Mouse (Mus musculus) myocyte (in vitro differentiated cells): ENCODE results near the gene Tcerg1l.

ENCODE experiments used
- CEBPB ChIP-seq: IDR thresholded peaks from 2 replicates; pipeline ENCODE4 v1.6.1; 2011; ENCODE audit warnings: mild to moderate bottlenecking, moderate library complexity; ENCODE audit not compliant: poor library complexity, insufficient read depth, severe bottlenecking
- E2F4 ChIP-seq: IDR thresholded peaks from one replicate; pipeline ENCODE4 v1.6.1; 2011; ENCODE audit warnings: mild to moderate bottlenecking, control low read depth, moderate library complexity; ENCODE audit not compliant: insufficient read depth
- MAX ChIP-seq: IDR thresholded peaks from one replicate; pipeline ENCODE4 v1.6.1; 2011; ENCODE audit warnings: low read depth, mild to moderate bottlenecking, control low read depth
- MYOD1 ChIP-seq, 3 experiments: IDR thresholded peaks; one replicate each; pipeline ENCODE4 v1.6.1; 2011; ENCODE audit warnings: control low read depth in 2 of 3, low read depth in 2 of 3, mild to moderate bottlenecking in 2 of 3, moderate library complexity in 1 of 3; ENCODE audit not compliant: insufficient read length in 2 of 3, control insufficient read depth in 1 of 3
- MYOG ChIP-seq, 3 experiments: IDR thresholded peaks; one replicate each; pipeline ENCODE4 v1.6.1; 2011; ENCODE audit warnings: control low read depth in 2 of 3, low read depth in 2 of 3, mild to moderate bottlenecking in 2 of 3; ENCODE audit not compliant: insufficient read length in 2 of 3, control insufficient read depth in 1 of 3, insufficient read depth in 1 of 3
- POLR2A ChIP-seq: IDR thresholded peaks from one replicate; pipeline ENCODE4 v1.6.1; 2011; ENCODE audit warnings: low read depth, mild to moderate bottlenecking, control low read depth, moderate library complexity; ENCODE audit not compliant: insufficient read length
- POLR2AphosphoS2 ChIP-seq: IDR thresholded peaks from one replicate; pipeline ENCODE4 v1.6.1; 2011; ENCODE audit warnings: low read depth, control low read depth; ENCODE audit not compliant: insufficient read length
- TCF12 ChIP-seq: IDR thresholded peaks from one replicate; pipeline ENCODE4 v1.6.1; 2011; ENCODE audit warnings: mild to moderate bottlenecking, control low read depth; ENCODE audit not compliant: poor library complexity, insufficient read depth, severe bottlenecking
- TCF3 ChIP-seq: IDR thresholded peaks from one replicate; pipeline ENCODE4 v1.6.1; 2011; ENCODE audit warnings: low read depth, control low read depth; ENCODE audit not compliant: insufficient read length
- USF1 ChIP-seq: IDR thresholded peaks from one replicate; pipeline ENCODE4 v1.6.1; 2011; ENCODE audit warnings: low read depth, mild to moderate bottlenecking, control low read depth, moderate library complexity

GRCm38 (mm10) chr7:138205124-138205523 is 192.4 kb downstream of the Tcerg1l start:
- TF ChIP-seq POLR2A: no peak
- TF ChIP-seq TCF3: no peak
- no peak for TF ChIP-seq MAX
- TF ChIP-seq TCF12: no peak
- no peak for TF ChIP-seq MYOG (IDR thresholded peaks at IDR 0.05; ENCODE audit: control insufficient read depth in 1 of 3, insufficient read depth in 1 of 3, insufficient read length in 2 of 3, low read depth in 2 of 3)
- TF ChIP-seq CEBPB: no peak
- TF ChIP-seq USF1: no peak
- TF ChIP-seq E2F4: no peak
- no peak for TF ChIP-seq POLR2AphosphoS2
- no peak for TF ChIP-seq MYOD1 (IDR thresholded peaks at IDR 0.05; ENCODE audit: control insufficient read depth in 1 of 3, insufficient read length in 2 of 3, low read depth in 2 of 3)
